Mouse (Mus musculus) heart, postnatal 36 days (tissue): Measurements from ENCODE around the gene Hfe. TPM values are rescaled to one million over a fixed set of nuclear protein-coding genes. Genes with fewer than 3 reads are reported as not detected.

Source experiments
- DNase-seq, 2 experiments: peaks; one replicate each; pipeline ENCODE4 v3.0.0; 2021 to 2022
- intact Hi-C: fragments of 180-260 bp; cut with DNase I; formaldehyde crosslinking; loops from one replicate; pipeline ENCODE4 v1.15.1; 2025
- total RNA-seq, 2 experiments: library from RNA; stranded (reverse); gene quantifications; 2 replicates each; pipeline ENCODE4 v1.2.3; 2021

Hfe gene
- total RNA-seq, 2 experiments from 2014 or later = 48.4 to 66.6 TPM

DNA sequence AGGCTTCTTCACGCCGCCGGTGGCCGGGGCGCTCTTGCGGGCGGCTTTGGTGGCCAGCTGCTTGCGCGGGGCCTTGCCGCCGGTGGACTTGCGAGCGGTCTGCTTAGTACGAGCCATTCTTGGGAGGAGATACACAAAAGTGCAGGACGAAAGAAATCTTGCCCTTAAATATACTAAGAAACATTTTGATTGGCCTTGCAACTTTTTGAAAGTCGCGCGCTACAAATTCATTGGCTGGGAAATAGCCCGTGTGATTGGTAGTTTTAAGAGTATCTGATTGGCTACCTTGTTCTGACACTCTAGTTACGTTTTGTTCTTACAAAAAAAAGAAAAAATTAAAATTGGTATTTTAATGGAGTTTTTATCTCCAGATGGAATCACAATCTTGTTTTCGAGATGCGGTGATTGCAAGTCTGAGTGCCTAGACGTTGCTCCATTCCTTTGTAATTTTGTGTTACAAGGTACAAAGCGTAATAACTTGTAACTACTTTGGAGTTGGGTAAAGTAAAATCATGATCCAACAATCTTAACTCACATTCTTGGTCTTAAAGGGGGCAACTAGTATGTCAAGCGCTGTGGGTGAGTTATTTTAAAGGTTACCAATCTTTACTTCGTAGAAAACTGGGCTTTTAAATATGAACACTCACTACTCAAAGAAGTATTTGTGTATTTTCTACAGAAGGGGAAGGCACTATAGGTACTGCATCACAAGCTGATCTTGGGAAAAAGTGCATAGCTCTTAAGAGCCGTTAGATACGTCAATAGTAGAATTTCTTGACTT is 34.9 kb upstream of the Hfe start, which contains the start of gene Hist1h3c:
TSS of gene Hist1h3c (minus strand) at position 222 of the 781 bp plus-strand sequence.
- DNase-seq = peak; percentile 84 to 89
- intact Hi-C loops = loop anchor here (5.0 to 10.0 kb wide), 2 partner anchors 163 to 1921 kb away; partner anchors contain the start of gene Hist1h4d

- intact Hi-C loops = loop anchor here (5.0 to 10.0 kb wide), 5 partner anchors 162 to 1920 kb away; partner anchors contain the start of genes Hist1h2af, Hist1h2ag, Hist1h2bj and Hist1h4d
- no peak for DNase-seq
Measured at GRCm38 (mm10) chr13:23744421-23745380, 34.0 kb upstream of the Hfe start.

GRCm38 (mm10) chr13:23743963-23744362 is 33.3 kb upstream of the Hfe start:
- no peak for DNase-seq
- intact Hi-C loops = loop anchor here (5.0 to 10.0 kb wide), 4 partner anchors 212 to 1919 kb away; partner anchors contain the start of genes Hist1h2af, Hist1h2ag, Hist1h2bj and Hist1h4h

DNA sequence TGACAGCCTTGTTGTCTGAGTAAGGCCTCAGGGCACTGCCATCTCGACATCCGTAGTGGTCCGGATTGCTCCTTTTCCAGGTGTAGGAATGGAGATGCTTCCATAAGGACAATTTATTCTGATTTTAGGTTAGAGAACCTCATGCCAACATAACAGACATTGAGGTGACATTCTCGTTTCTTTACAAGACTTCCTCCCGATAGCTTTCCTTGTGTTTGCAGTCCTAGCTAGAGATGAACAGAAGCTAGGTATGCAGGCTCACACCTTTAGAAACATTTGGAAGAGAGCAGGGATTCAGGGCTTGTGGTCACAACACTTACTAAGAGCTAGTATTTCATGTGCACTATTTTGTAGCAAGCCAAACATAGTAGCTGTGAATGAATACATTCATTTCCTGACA is 32.6 kb upstream of the Hfe start:
- DNase-seq = no peak
- intact Hi-C loops = loop anchor here (5.0 to 10.0 kb wide), 4 partner anchors 211 to 1918 kb away; partner anchors contain the start of genes Hist1h2af, Hist1h2ag, Hist1h2bj and Hist1h4h

DNA sequence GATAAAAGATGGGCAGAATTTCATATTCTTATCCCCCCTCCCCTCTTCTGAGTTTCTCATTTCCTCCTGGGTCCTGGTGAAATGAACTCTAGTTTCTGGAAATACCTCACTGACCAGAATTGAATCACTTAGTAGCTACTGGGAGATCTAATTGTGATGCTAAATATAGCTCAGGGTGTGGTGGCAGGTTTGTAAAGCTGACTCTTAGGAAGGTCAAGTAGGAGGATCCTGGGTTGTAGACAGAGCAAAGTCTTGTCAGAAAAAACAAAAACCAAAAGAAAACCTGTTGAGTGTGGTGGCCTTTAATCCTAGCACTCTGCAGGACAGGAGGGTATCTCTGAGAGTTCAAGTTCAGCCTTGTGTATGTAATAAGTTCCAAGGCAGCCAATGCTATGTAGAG is 31.4 kb upstream of the Hfe start:
- intact Hi-C loops = loop anchor here (5.0 to 10.0 kb wide), 4 partner anchors 210 to 1917 kb away; partner anchors contain the start of genes Hist1h2af, Hist1h2ag, Hist1h2bj and Hist1h4h
- DNase-seq = no peak

- intact Hi-C loops = loop anchor here (5.0 to 10.0 kb wide), 4 partner anchors 209 to 1916 kb away; partner anchors contain the start of genes Hist1h2af, Hist1h2ag, Hist1h2bj and Hist1h4h
- DNase-seq = no peak
Measured at GRCm38 (mm10) chr13:23740910-23741309, 30.3 kb upstream of the Hfe start.

- DNase-seq = no peak
- intact Hi-C loops = loop anchor here (5.0 to 10.0 kb wide), 4 partner anchors 208 to 1916 kb away; partner anchors contain the start of genes Hist1h2af, Hist1h2ag, Hist1h2bj and Hist1h4h
Measured at GRCm38 (mm10) chr13:23740256-23740840, 29.7 kb upstream of the Hfe start.

GRCm38 (mm10) chr13:23739922-23740252 is 29.2 kb upstream of the Hfe start:
- intact Hi-C loops = loop anchor here (2.0 to 10.0 kb wide), 6 partner anchors 119 to 1915 kb away; partner anchors contain the start of genes Hist1h2af, Hist1h2ag, Hist1h2be and Hist1h2bj
- DNase-seq = no peak

DNA sequence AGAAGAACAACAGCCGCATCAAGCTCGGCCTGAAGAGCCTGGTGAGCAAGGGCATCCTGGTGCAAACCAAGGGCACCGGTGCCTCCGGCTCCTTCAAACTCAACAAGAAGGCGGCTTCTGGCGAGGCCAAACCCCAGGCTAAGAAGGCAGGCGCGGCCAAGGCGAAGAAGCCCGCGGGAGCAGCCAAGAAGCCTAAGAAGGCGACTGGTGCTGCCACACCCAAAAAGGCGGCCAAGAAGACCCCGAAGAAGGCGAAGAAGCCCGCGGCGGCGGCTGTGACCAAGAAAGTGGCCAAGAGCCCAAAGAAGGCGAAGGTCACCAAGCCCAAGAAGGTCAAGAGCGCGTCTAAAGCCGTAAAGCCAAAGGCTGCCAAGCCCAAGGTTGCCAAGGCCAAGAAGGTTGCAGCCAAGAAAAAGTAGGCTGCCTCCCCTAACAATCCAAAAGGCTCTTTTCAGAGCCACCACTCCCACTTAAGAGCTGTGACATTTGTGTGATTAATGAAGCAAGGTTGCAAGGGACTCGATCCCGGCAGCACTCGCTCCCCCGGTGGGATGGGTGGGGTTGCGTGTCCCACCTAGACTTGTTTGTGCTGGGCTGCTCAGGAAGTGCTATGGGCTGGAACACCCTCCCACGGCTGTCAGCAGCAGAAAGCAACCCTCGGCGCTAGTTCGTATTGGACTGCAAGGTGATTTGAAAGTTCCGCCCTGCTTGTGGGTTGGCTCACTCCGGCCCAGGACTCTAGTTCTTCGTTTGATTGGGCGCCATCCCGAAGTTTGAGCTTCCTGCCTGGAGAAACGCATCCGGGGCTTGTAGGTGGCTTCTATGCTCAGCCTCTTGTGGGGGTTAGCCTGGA is 28.6 kb upstream of the Hfe start:
- DNase-seq = peak; percentile 87 to 91
- intact Hi-C loops = loop anchor here (2.0 to 5.0 kb wide), 2 partner anchors 118 to 152 kb away; partner anchors contain the start of gene Hist1h2be

GRCm38 (mm10) chr13:23738677-23739068 is 28.0 kb upstream of the Hfe start, which contains the start of gene Hist1h1c:
Hist1h1c (plus strand) TSS chr13:23738808.
- intact Hi-C loops = loop anchor here (2.0 to 5.0 kb wide), 2 partner anchors 118 to 151 kb away; partner anchors contain the start of gene Hist1h2be
- peak; percentile 89 to 93 for DNase-seq

- no peak for DNase-seq
- intact Hi-C loops = loop anchor here (2.0 to 5.0 kb wide), 2 partner anchors 117 to 151 kb away; partner anchors contain the start of gene Hist1h2be
Measured at GRCm38 (mm10) chr13:23738041-23738440, 27.4 kb upstream of the Hfe start.

DNA sequence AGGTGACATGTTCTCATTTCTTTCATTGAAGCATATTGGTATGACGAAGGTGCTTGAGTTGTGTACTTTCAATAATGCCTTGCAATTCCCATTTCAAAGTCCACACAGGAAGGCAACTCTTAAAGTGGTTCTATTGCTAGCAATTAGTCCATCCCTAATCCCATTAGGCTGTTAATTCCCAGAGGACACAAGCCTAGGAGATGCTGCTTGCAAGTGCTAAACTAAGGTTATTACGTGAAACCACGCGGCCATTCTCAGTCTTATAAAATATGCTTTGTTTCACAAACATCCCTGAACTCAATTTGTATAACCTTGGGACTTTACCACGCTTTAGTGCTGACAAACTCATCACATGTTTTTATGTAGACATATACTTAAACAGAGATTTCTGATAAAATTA is 26.4 kb upstream of the Hfe start:
- no peak for DNase-seq
- intact Hi-C loops = loop anchor here (5.0 kb wide), 1 partner anchor 150 kb away; no protein-coding TSS in a partner anchor

DNA sequence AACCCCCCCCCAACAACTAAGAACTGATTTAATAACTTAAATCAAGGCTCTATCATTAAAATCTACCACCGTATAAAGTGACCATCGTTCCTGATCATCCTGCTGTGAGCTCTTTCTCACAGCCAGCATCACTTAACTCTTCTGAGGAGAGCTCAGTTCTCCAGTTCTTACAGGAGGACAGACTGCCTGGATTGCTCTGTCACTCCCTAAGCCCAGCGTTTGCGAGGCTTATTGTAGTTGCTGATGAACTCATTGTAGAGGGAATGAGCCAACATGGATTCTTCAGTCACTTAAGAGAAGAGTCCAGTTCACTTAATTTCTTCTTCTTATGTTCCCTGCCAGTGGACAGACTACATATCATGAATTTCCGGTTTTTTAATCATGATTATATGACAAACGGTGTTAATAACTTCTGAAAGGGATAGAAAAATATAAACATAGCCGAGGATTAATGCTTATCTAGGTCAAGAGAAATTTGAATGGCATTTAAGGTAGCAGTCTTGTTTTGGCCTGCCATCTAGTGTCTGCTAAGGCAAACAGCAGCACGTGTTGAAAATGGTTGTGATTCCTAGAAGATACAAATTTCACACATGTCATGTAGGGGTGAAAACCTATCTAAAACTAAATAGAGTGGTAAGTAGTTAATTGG is 21.6 kb upstream of the Hfe start:
- no peak for DNase-seq
- intact Hi-C loops = loop anchor here (1.0 kb wide), 1 partner anchor 31 kb away; no protein-coding TSS in a partner anchor

DNA sequence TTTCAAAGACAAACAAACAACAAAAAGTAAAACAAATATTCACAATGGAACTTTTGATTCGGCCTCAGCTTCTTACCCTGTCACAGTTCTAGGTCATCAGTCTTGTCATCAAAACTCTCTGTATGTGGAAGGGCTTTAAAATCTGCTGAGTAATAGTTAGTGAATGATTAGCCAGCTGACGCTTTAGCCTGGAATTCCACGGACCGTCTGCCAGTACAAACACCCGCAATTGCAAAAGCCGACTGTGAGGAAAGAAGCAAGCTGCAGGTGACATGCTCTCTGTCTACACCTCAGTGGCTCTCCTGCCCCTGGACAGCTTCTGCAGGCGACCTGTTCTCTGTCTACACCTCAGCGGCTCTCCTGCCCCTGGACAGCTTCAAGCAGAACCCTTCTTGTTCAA is 19.8 kb upstream of the Hfe start:
- peak in 1 of 2 experiments; percentile 31 for DNase-seq
- intact Hi-C loops = no loop called here

DNA sequence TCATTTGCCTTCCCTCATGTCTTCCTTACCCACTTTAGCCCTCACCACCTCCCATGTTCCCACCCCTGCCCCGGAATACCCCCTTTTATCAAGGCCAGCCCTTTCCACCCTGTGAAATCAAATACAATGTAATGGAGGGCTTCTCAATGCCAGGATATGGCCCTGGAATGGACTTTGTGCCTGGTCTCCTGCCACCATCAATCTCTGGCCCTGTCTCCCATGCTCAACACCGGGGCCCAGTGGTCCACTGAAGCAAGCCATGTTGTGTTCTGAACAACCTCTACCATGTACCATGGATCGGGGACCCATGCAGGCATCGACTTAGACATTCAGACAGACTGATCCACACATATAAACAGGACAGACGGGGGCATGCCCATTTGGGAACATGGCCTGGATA is 19.1 kb upstream of the Hfe start:
- no peak for DNase-seq
- intact Hi-C loops = no loop called here

DNA sequence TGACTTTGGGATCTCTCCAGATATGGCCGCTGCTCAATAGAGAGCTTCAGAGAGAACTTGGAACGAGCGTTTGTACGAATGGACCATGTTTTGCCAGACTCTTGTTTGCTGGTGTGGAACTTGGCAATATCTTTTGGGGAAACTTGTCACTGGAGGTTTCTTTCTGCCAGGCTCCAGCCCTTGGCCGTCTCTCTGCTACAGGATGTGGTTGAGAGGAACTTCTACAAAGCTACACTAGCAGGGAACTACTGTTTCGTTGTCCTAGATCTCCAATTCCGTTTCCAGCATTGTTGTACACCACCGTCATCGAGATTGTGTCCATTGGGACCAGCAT is 18.5 kb upstream of the Hfe start:
- DNase-seq = no peak
- intact Hi-C loops = no loop called here

DNA sequence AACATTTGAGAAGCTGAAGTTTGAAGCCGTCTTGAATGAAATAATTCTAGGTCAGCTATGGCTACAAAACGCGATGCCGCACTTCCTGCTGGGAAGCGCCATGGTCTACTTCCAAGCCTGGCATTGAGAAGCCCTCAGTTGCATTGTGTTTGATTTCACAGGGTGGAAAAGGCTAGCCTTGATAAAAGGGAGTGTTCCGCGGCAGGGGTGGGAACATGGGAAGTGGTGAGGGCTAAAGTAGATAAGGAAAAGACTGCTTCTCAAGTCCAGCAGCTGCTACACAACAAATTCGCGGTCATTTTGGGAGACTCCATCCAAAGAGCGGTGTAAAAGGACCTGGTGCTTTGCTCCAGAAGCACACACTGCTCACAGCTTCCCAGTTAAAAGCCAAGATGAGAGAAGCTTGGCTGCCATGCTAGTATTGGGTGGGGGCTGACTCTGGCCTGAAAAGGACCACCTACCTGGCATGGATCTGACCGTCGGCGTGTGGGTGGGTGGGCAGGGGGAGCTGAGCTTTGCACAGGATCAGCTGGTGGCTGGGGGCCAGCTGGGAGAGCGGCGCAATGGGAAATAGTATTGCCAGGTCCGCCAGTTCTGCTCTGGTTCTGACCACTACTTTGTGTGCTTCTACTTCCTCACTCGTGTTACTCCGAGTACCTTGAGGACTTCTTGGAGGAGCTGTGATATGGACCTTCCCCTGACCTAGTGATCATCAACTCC is 18.0 kb upstream of the Hfe start:
- intact Hi-C loops = no loop called here
- no peak for DNase-seq

GRCm38 (mm10) chr13:23725213-23725612 is 14.6 kb upstream of the Hfe start:
- no peak for DNase-seq
- intact Hi-C loops = no loop called here
